Mouse (Mus musculus) ovary, postnatal 10 days (tissue): ENCODE measurements around the gene Rhbdd2.

Experiments used
- DNase-seq: peaks from one replicate; pipeline ENCODE4 v3.0.0; 2022; ENCODE audit warnings: low spot score

Rhbdd2 gene

DNA sequence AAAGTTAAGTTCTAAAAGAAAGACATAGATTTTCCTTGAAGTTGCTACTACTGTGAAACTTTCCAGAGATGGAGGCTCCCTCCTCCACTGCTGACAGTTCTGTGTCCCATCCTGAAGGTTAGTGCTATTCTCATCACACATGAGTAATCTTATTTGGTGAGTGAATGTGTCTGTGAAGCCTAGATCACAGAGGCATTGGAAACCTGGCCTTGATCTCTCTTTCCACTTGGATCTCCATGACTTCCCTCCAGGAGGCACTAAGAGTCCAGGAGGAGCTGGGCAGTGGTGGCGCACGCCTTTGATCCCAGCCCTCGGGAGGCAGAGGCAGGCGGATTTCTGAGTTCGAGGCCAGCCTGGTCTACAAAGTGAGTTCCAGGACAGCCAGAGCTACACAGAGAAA is 49.6 kb downstream of the Rhbdd2 start:
- no peak for DNase-seq

DNA sequence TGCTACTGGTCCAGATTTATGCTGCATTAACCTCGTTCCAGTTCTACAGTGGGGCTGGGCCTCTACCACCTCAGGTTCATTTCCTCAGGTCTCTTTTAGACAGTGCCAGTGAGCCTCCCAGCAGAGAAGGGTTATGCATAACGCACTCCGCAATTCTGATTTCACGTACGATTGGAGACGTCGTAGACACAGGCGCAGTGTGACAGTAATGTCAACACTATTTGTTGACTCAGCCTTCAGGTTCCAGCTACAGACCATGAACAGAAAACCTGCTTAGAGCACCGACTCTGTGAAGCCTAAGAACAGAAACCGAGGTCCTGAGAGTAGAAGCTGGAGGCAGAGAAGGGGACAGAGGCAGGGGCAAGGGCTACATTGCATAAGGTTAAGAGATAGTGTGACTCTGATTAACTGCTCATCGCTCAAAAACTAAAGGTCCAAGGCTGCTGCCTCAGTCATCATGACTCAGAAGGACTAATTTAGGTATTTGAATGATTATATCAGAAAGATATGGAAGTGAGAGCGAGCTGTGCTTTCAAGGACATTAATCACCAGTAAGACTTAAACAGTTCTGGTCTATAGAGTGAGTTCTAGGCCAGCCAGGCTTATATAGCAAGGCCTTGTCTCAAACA is 50.6 kb downstream of the Rhbdd2 start:
- no peak for DNase-seq

DNA sequence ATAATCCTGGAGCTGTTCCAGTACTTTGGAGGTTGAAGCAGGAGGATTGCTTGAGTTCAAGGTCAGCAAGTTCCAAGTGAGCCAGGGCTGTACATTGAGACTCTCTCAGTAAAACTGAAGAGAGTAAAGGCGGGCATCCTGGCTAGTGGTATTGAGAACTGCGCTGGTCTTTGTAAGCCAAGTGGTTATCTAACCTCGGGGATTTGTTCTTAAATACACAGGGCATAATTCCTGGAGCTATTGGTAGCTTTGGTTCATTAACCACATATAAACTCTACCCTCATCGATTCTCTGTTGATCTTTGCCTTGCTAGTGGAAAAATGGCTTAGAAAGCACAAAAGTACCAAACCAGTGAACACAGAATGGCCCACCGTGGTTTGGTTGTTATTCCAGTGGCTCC is 58.0 kb downstream of the Rhbdd2 start:
- no peak for DNase-seq

DNA sequence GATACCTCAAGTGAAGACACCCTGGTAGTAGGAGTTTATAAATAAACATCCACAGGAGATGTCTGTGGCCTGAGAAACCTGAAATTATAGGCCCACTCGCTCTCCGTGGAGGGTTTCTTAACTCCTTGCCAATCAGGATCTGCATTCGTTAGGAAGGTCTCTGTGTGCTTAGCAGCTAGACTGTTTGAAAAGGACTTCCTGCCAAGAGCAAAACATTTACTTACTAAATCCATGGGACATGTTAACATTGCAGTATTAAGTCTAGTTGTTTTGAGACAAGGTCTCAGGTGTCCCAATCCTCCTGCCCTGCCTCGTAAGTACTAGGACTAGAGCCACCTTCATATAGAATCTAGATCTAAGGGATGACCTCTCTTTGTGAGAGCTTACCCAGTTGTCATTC is 58.8 kb downstream of the Rhbdd2 start:
- DNase-seq: no peak

DNA sequence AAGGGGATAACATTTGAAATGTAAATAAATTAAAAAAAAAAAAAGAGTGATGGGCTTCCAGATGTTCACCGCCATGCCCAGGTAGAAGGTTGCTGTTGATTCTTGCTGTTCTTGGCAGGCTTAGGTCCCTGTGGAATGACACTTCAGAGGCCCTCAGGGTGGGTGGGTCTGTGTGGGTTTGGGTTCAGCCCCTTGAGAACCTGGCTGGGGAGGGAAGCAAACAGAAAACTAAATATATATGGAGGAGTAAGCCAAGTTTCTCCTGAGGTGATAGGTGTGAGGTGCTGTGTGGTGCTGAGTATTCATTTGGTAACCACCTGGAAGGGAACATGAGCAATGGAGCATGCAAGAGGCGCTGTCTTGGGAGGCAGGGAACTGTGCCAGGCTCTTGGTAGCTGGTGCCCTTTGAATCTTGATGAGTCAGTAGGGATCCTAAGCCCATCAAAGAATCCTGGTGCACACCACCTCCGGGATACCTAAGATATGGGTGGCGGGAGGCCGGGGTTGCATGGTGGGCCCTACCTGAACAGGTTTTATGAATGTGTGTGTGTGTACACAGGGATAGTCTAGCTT is 60.9 kb downstream of the Rhbdd2 start:
- no peak for DNase-seq

DNA sequence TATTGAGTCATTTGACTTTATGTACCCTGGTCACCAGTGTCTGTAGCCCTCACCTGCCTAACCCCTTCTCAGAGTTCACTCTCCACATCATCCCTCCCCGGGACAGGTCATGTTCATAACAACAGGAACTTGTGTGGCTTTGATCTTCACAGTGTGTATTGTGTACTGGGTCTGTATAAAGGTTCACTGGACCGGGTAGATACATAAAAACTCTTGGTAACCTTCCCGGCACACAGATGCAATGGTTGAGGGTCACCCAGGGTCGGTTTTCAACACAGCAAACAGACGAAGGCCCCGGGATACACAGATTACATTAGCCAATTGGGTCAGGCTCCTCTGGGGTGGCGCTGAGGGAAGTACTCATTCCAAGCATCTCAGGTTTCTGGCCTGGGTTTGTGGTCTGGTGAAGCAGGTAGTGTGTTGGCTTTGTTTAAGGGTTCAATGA is 62.9 kb downstream of the Rhbdd2 start:
- no peak for DNase-seq
